Mouse (Mus musculus): Measurements from ENCODE around the gene Sez6.

- TF ChIP-seq ETS1 (conservative IDR thresholded peaks at IDR 0.05; ENCODE audit: low read depth, low read length) = no peak
- TF ChIP-seq TBP (conservative IDR thresholded peaks at IDR 0.05; ENCODE audit: low read depth, low read length) = no peak
- TF ChIP-seq EP300 (IDR thresholded peaks at IDR 0.05; ENCODE audit: low read length) = no peak
- TF ChIP-seq CTCF (conservative IDR thresholded peaks at IDR 0.05 in 1 of 2, IDR thresholded peaks at IDR 0.05 in 1 of 2; ENCODE audit: low read depth in 2 of 2, low read length in 2 of 2) = no peak
- TF ChIP-seq HCFC1 (IDR thresholded peaks at IDR 0.05; ENCODE audit: low read depth, low read length) = no peak
- no peak for TF ChIP-seq UBTF (IDR thresholded peaks at IDR 0.05; ENCODE audit: low read depth, low read length)
- TF ChIP-seq CHD2 (IDR thresholded peaks at IDR 0.05; ENCODE audit: low read length) = no peak
- no peak for TF ChIP-seq E2F4 (IDR thresholded peaks at IDR 0.05; ENCODE audit: insufficient replicate concordance, low read depth, low read length)
- TF ChIP-seq TCF12 (IDR thresholded peaks at IDR 0.05; ENCODE audit: low read depth, low read length) = no peak
- no peak for TF ChIP-seq BHLHE40 (IDR thresholded peaks at IDR 0.05; ENCODE audit: low read depth, low read length)
- TF ChIP-seq ZC3H11A (IDR thresholded peaks at IDR 0.05; ENCODE audit: low read depth, low read length) = no peak
These were observed 28.7 kb upstream of the Sez6 start for GRCm38 (mm10) chr11:77901775-77902355.
